Mouse (Mus musculus) megakaryocyte, embryonic 14.5 days (primary cell): Measurements from ENCODE around the gene Plac8. TPM values are rescaled to one million over a fixed set of nuclear protein-coding genes. Genes with fewer than 3 reads are reported as not detected.

ENCODE experiments used
- H3K27me3 ChIP-seq: replicated peaks from 2 replicates; pipeline ENCODE3; 2012; ENCODE audit warnings: inconsistent platforms
- H3K36me3 ChIP-seq: replicated peaks from 2 replicates; pipeline ENCODE3; 2012; ENCODE audit warnings: low read length, inconsistent platforms, mixed read lengths
- H3K4me1 ChIP-seq: 2 replicates; pipeline ENCODE4 v1.6.1; 2012; ENCODE audit warnings: inconsistent platforms
- H3K4me3 ChIP-seq: replicated peaks from 2 replicates; pipeline ENCODE3; 2012; ENCODE audit warnings: moderate library complexity, mild to moderate bottlenecking, inconsistent platforms
- H3K9me3 ChIP-seq: 2 replicates; pipeline ENCODE4 v1.6.1; 2012; ENCODE audit warnings: inconsistent platforms
- FLI1 ChIP-seq: IDR thresholded peaks from 2 replicates; pipeline ENCODE4 v1.6.1; 2012; ENCODE audit warnings: low read length, inconsistent platforms, mixed read lengths
- GATA1 ChIP-seq: IDR thresholded peaks from 3 replicates; pipeline ENCODE4 v1.6.1; 2012; ENCODE audit warnings: mixed read lengths, low read length, inconsistent platforms, borderline replicate concordance
- polyA plus RNA-seq: library from polyadenylated mRNA; stranded (reverse); fragments of >175 nt; gene quantifications from 2 replicates; pipeline ENCODE4 v1.2.3, GENCODE M21; 2012; ENCODE audit warnings: low replicate concordance; ENCODE audit not compliant: insufficient read depth

Plac8 gene
- polyA plus RNA-seq, 1 experiment, result 6.4 TPM

DNA sequence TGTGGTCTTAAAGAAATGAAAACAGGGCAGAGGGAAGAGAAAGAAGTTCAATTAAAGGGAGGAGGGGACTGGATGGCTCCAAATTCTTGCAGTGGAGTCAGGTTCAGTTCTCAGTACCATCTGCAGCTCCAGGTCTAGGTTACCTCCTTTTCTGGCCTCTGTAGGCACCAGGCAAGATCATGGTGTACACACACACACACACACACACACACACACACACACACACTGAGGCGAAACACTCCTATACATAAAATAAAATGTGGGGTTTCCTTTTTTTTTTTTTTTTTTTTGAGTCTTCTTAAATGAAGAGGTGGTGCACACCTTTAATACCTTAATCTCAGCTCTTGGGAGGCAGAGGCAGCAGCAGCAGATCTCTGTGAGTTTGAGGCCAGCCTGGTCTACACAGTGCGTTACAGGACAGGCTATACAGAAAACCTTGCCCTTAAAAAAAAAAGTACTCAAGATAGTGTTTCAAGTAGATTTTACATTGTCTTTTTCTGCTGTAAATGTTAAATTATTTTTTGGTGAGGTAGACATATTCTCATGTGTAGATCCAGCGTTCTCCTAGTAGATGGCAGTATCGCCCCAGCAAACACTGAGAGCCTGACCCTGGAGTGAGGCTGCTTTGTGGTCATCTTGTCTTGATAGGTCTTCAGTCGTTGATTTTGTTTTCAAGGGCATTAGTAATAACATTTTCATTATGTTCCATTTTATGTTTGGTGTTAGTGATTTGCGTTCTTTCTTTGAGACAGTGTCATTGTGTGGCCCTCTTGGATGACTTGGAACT, 25.6 kb downstream of the Plac8 start:
- H3K4me3 ChIP-seq, result no peak overlapping the region
- H3K36me3 ChIP-seq, result peaks cover 87% of the 10 kb centered on the region
- H3K27me3 ChIP-seq, result no peaks in the 10 kb centered on the region
- H3K9me3 ChIP-seq, result no peaks in the 10 kb centered on the region
- peaks cover 7% of the 10 kb centered on the region; the same call in 1 of the 2 replicates for H3K4me1 ChIP-seq
- no peak for TF ChIP-seq GATA1
- TF ChIP-seq FLI1, result no peak

DNA sequence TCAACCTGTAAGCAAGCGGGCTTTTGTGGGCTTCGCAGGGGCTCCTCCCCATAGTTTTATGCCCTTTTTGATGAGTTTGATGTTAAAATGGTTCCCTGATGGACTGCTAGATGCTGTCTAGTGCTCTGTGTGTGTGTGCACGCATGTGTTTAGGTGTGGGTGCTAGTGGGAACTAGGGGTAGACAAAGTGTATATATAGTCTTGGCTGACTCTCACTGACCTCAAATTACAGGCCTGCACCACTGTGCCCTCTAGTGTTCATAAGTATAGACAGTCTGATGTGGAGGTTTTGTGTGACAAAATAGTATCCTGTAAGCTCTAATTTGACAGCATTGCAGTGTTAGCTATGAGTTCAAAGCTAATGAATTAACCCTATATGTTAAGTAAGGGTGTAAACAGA, 35.4 kb downstream of the Plac8 start:
- TF ChIP-seq GATA1, result no peak
- TF ChIP-seq FLI1, result no peak
- peaks cover 89% of the 10 kb centered on the region for H3K36me3 ChIP-seq
- H3K9me3 ChIP-seq, result no peaks in the 10 kb centered on the region
- H3K4me3 ChIP-seq, result no peak overlapping the region
- no peaks in the 10 kb centered on the region for H3K27me3 ChIP-seq
- peaks cover 10% of the 10 kb centered on the region; the same call in 1 of the 2 replicates for H3K4me1 ChIP-seq

GRCm38 (mm10) chr5:100535826-100536225, 36.2 kb downstream of the Plac8 start:
- no peaks in the 10 kb centered on the region for H3K27me3 ChIP-seq
- peaks cover 89% of the 10 kb centered on the region for H3K36me3 ChIP-seq
- peaks cover 11% of the 10 kb centered on the region; the same call in 1 of the 2 replicates for H3K4me1 ChIP-seq
- H3K9me3 ChIP-seq, result no peaks in the 10 kb centered on the region
- no peak overlapping the region for H3K4me3 ChIP-seq
- TF ChIP-seq FLI1, result no peak
- TF ChIP-seq GATA1, result no peak

- Histone ChIP-seq H3K4me1 (peaks cover 66% of the 10 kb centered on the region), H3K27me3 (no peaks in the 10 kb centered on the region), H3K9me3 (no peaks in the 10 kb centered on the region), H3K36me3 (peaks cover 56% of the 10 kb centered on the region), H3K4me3 (peak overlapping the region; percentile 84)
- TF ChIP-seq FLI1 (no peak), GATA1 (no peak)
Measured at GRCm38 (mm10) chr5:100526164-100526563, 45.9 kb downstream of the Plac8 start.

DNA sequence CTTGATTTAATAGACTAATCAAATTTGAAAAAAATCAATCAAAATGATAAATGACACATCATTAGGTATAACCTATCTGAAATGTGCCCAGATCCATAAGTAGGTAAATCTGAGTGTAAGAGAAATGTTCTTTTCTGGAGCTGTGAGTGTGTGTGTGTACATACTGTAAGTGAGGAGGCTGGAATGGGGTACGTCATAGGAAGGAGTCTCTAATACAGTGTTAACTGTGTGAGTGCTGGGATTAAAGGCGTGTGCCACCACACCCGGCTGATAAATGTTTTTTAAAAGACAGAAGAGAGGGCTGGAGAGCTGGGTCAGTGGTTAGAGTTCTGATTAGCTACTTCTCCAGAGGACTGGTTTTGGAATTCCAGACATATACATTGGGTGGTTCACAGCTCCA, 46.4 kb downstream of the Plac8 start:
- H3K4me3 ChIP-seq, result peak overlapping the region; percentile 84
- no peaks in the 10 kb centered on the region for H3K9me3 ChIP-seq
- H3K27me3 ChIP-seq, result no peaks in the 10 kb centered on the region
- peaks cover 70% of the 10 kb centered on the region for H3K4me1 ChIP-seq
- TF ChIP-seq GATA1 (no peak), FLI1 (no peak)
- H3K36me3 ChIP-seq, result peaks cover 51% of the 10 kb centered on the region

- H3K9me3 ChIP-seq, result no peaks in the 10 kb centered on the region
- peaks cover 77% of the 10 kb centered on the region for H3K4me1 ChIP-seq
- no peaks in the 10 kb centered on the region for H3K27me3 ChIP-seq
- peaks cover 46% of the 10 kb centered on the region for H3K36me3 ChIP-seq
- no peak overlapping the region for H3K4me3 ChIP-seq
- TF ChIP-seq FLI1, result no peak
- TF ChIP-seq GATA1, result no peak
Measured at GRCm38 (mm10) chr5:100524921-100525320, 47.1 kb downstream of the Plac8 start.

DNA sequence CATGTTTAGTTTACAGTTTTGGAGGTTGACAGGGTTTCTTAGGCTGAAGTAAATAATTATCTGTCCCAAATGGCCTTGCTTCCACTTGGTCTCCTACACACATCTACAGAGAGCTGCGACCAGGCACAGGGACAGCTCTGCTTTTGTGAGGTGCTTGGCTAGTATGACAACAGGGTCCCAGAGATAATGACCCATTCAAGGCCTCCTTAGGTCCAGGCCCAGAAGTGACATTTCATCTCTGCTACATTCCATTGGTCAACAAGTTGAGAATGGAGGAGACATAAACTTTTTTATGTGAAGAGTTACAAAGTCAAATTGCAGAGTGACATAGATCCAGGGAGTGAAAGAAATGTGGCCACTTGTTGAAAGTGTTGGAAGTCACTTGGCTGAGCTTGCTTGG, 48.7 kb downstream of the Plac8 start:
- no peaks in the 10 kb centered on the region for H3K27me3 ChIP-seq
- H3K4me1 ChIP-seq, result peaks cover 88% of the 10 kb centered on the region
- no peak overlapping the region for H3K4me3 ChIP-seq
- no peak for TF ChIP-seq GATA1
- no peak for TF ChIP-seq FLI1
- H3K36me3 ChIP-seq, result peaks cover 30% of the 10 kb centered on the region
- no peaks in the 10 kb centered on the region for H3K9me3 ChIP-seq

GRCm38 (mm10) chr5:100520223-100520622, 51.8 kb downstream of the Plac8 start:
- Histone ChIP-seq H3K4me3 (peak overlapping the region; percentile 80), H3K36me3 (peaks cover 18% of the 10 kb centered on the region), H3K9me3 (no peaks in the 10 kb centered on the region), H3K4me1 (peaks cover 70% of the 10 kb centered on the region), H3K27me3 (no peaks in the 10 kb centered on the region)
- TF ChIP-seq FLI1 (no peak), GATA1 (no peak)

DNA sequence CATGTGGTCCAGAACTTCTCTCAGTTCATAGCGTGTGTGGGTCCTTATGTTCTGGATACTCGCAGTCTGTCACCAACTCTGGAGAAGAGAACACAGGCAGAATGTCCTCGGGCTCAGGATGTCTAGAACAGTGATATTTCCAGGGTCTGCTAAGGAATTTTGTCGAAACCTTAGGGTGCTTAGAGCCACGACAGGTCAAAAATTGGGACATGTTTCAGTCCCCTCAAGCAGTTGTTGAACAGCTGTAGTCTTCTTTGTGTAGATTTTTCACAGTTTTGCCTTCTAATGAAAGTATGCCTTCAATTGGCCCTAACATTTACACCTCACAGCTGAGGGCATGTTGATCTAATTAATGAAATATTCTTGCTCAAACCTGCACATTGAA, 53.0 kb downstream of the Plac8 start:
- peaks cover 3% of the 10 kb centered on the region for H3K27me3 ChIP-seq
- peak overlapping the region; percentile 95 for H3K4me3 ChIP-seq
- TF ChIP-seq GATA1, result no peak
- TF ChIP-seq FLI1, result no peak
- H3K36me3 ChIP-seq, result peaks cover 13% of the 10 kb centered on the region
- peaks cover 62% of the 10 kb centered on the region for H3K4me1 ChIP-seq
- H3K9me3 ChIP-seq, result no peaks in the 10 kb centered on the region

DNA sequence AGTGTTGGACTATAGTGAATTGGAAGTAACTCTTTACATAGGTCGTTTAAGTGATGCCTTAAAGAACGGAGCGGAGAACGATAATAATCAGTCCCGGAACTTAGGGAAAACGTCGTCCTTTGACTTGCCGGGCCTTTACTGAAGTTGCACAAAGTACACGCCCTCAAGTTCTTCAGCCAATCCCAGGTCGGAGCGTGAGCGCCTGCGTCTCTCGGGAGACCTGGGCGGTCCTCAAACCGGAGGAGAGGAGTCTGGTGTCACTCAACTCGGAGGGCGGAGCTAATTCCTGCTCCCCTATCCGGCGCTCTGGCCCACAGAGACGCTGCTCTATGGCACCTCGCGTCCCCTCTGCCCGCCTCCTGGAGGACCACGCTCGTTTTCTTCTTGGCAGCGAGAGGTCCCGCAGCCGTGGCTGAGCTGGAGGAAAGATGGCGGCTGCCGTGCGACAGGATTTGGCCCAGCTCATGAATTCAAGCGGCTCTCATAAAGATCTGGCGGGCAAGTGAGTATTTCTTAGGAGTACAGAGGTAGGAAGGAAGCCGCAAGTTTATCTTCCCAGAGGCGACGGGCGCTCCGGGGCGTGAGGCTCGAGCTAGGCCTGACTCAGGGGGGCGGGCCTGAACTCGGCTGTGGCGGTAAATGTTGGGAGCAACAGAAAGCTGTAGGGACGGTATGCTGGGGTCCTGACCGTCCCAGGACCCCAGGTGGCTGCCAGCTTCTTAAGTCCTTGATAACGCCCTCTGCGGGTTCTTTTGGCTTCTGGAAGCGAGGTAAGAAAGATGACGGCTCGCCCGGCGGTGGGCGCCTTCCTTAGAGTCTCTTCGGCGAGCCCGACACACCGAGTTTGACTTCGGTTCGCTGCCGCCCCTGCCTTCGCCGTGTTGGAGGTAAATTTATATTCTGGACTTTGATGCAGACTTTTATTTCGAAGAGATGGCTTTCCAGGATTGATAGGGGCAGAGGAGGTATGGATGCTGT, 53.7 kb downstream of the Plac8 start, which contains the start of gene Cops4:
Cops4 (plus strand) TSS at position 261 of the 978 bp plus-strand sequence.
- no peaks in the 10 kb centered on the region for H3K9me3 ChIP-seq
- H3K36me3 ChIP-seq, result peaks cover 13% of the 10 kb centered on the region
- peaks cover 57% of the 10 kb centered on the region for H3K4me1 ChIP-seq
- peaks cover 3% of the 10 kb centered on the region for H3K27me3 ChIP-seq
- peak within 1 kb of the TSS; percentile 95 for H3K4me3 ChIP-seq
- no peak for TF ChIP-seq GATA1
- no peak for TF ChIP-seq FLI1
